Mouse (Mus musculus) cortical plate, adult 2 months (tissue): ENCODE measurements around the gene Ehbp1. TPM values are rescaled to one million over a fixed set of nuclear protein-coding genes. Genes with fewer than 3 reads are reported as not detected.

Source experiments
- H3K27ac ChIP-seq: fragments of 200-500 bp; 2 replicates; pipeline ENCODE4 v1.5.1; 2012; ENCODE audit warnings: low read length, control low read depth, inconsistent platforms; ENCODE audit not compliant: insufficient read depth
- H3K4me1 ChIP-seq: fragments of 200-500 bp; 2 replicates; pipeline ENCODE4 v1.6.1; 2011; ENCODE audit warnings: low read length; ENCODE audit not compliant: control insufficient read depth, insufficient read depth
- H3K4me3 ChIP-seq: fragments of 200-500 bp; 2 replicates; pipeline ENCODE4 v1.5.1; 2011; ENCODE audit warnings: mild to moderate bottlenecking, low read length, control low read depth; ENCODE audit not compliant: insufficient read depth
- CTCF ChIP-seq: fragments of 200-500 bp; IDR thresholded peaks from 2 replicates; pipeline ENCODE4 v1.5.1; 2011; ENCODE audit warnings: mild to moderate bottlenecking, control low read depth, low read length; ENCODE audit not compliant: insufficient read depth; ENCODE audit errors: extremely low read depth
- POLR2A ChIP-seq: fragments of 200-500 bp; IDR thresholded peaks from 2 replicates; pipeline ENCODE4 v1.6.1; 2011; ENCODE audit warnings: mild to moderate bottlenecking, low read length, control low read depth; ENCODE audit not compliant: insufficient read depth; ENCODE audit errors: extremely low read depth
- polyA plus RNA-seq: library from polyadenylated mRNA; depleted of rRNA; stranded (reverse); fragments of >200 nt; gene quantifications from 2 replicates; pipeline ENCODE4 v1.2.3, GENCODE M21; 2012

Gene Ehbp1
- polyA plus RNA-seq, 1 experiment, result 26.4 TPM

DNA sequence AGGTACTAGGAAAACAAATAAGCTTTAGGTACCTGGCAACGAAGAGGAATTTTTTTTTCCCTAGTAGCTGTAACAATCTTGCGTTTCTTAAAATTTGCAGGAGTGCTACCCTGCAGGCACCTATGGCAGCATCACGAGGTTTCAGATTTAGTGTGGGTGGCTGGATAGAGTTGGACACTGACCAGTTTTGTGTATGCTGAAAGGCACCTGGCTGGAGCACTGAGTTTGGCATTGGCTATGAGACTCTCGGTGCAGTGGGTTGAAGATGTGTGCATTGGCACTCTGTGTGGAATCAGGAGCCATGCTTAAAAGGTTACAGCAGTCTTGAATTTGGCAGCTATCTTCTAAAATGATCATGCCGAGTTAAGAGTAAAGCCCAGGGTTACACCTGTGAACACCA, 138.7 kb downstream of the Ehbp1 start:
- Histone ChIP-seq H3K4me1 (no peaks in the 10 kb centered on the region; the same call in none of the 2 replicates), H3K27ac (no peak overlapping the region), H3K4me3 (no peak overlapping the region)
- no peak for TF ChIP-seq CTCF
- TF ChIP-seq POLR2A, result no peak

DNA sequence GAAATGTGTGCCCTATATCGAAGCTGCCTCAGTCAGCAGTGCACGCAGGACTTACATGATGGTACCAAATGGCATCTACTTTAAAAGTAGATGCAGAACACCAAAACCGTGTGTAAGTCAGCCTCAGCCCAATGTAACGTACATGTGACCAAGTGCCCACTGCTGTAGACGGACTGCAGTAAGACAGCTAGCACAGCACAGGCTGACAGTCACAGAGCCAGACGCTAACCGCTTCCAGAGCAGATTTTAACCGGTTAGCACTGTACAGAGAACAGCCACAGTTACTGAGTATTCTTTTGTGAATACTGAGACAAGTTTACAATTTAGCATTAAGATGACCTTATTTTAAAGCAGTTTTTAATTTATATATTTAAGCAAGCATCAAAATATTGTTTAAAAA, 141.0 kb downstream of the Ehbp1 start:
- Histone ChIP-seq H3K4me3 (no peak overlapping the region), H3K4me1 (peaks cover 1% of the 10 kb centered on the region), H3K27ac (no peak overlapping the region)
- TF ChIP-seq CTCF, result no peak
- no peak for TF ChIP-seq POLR2A

DNA sequence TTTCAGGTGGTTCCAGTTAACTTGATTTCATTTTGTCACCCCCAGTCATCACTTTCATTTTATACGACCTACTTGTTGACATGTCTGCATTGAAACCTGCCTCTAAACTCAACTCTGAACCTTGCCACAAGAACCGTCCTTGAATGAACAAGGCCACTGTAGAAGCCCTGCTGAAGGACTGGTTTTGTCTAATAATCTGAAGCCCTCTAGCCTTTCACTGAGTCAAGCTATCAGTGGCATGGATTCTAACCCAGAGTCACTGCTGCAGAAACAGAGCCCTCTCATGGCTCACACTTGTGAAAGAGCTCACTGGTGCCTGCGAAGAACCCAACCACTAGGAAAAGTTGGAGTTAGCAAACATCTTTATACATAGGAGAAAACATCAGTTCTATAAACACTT, 142.2 kb downstream of the Ehbp1 start:
- TF ChIP-seq POLR2A (no peak), CTCF (no peak)
- no peak overlapping the region for H3K27ac ChIP-seq
- no peak overlapping the region for H3K4me3 ChIP-seq
- H3K4me1 ChIP-seq, result peaks cover 1% of the 10 kb centered on the region

DNA sequence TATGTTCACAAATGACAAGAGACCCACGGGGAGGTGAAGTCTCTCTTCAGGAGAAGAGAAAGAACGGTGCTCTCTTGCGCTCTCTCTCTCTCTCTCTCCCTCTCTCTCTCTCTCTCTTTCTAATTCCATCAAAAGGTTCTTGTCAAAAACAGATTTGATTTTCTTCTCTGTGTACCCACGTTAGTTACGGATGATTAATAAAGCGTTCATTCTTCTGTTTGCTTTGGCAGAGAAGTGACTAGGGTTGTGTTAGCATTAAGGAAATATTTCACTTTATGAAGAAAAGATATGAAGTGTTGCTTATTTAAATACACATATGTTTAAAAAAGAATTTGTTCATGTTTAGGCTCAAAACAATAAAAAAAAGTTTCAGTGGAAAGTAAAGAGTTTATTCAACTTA, 143.7 kb downstream of the Ehbp1 start:
- TF ChIP-seq POLR2A, result no peak
- no peak for TF ChIP-seq CTCF
- no peak overlapping the region for H3K27ac ChIP-seq
- peaks cover 1% of the 10 kb centered on the region for H3K4me1 ChIP-seq
- H3K4me3 ChIP-seq, result no peak overlapping the region

DNA sequence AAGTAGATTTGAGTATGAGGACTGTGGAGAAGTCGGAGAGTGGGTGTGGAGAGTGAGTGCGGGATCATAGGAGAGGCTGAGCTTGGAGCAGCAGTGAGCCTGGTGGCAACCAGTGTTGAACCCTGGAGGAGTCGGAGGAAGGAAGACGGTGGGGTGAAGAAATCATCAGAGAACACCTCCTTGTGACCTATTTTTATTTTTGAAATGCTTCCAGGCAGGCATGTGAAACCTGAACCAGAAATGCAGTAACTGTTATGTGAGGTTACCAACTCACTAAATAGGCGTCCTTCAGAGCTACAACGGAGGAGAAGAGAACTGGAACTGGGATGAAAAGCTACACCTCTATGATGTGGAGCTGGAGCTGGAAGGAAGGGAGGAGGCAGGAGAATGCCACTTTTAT, 144.2 kb downstream of the Ehbp1 start:
- Histone ChIP-seq H3K4me3 (no peak overlapping the region), H3K27ac (no peak overlapping the region), H3K4me1 (peaks cover 1% of the 10 kb centered on the region; the same call in 1 of the 2 replicates)
- no peak for TF ChIP-seq CTCF
- no peak for TF ChIP-seq POLR2A

DNA sequence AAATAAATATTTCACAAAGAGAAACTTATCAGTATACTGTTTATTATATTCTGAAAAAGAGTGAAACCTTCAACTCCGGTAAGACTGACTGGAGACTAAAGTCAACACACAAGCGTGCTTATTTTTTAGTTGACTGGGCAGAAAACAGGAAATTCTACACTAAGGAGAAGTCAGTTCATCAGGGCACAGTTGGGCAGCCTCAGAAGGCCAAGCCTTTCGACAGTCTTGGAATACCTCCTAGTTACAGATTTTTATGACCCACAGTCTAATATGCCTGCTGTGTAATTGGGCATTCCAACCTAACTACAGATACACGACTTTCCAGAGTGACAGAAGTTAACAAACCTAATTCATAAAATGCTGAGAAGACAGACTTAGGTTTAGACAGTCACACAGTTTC, 145.3 kb downstream of the Ehbp1 start:
- no peak for TF ChIP-seq CTCF
- no peak for TF ChIP-seq POLR2A
- H3K27ac ChIP-seq, result no peak overlapping the region
- no peak overlapping the region for H3K4me3 ChIP-seq
- peaks cover 1% of the 10 kb centered on the region; the same call in 1 of the 2 replicates for H3K4me1 ChIP-seq

DNA sequence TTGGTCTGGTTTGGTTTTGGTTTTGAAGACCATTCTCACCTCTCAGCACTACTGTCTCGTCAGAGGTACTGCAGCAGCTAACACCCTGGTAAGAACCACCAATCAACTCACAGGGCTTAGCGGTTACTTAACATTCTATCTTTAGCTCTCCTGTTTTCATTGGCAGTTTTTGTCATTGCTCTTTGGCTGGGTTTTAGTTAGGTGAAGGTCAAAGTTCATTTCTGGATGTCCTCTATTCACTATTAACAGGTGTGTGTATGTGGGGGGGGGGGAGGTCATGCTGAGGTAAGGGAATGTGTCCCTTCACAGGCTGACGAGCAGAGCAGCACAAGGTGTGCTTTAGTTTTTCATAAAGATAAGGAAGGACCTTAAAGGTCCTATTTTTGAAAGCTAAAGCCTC, 147.5 kb downstream of the Ehbp1 start:
- TF ChIP-seq POLR2A (no peak), CTCF (no peak)
- Histone ChIP-seq H3K27ac (no peak overlapping the region), H3K4me1 (peaks cover 1% of the 10 kb centered on the region; the same call in 1 of the 2 replicates), H3K4me3 (no peak overlapping the region)

DNA sequence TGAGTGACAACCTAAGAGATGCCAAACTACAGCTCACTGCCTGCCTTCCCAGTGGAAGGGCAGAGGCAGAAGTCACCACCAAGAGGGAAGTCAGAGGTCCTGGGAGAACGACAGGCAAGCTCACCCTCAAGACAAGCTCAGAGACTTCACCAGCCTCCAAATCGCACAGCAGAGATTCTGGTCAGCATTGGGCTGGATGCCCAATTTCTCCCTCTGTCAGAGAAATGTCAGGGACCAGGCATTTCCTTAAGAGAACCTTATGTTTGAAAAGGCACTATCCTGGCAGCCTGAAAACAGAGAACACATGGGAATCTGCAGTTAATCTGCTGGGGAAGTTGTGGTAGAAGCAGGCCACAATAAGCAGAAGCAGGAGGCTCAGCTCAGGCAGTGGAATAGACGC, 151.5 kb downstream of the Ehbp1 start:
- H3K4me1 ChIP-seq, result no peaks in the 10 kb centered on the region
- H3K27ac ChIP-seq, result no peak overlapping the region
- no peak for TF ChIP-seq POLR2A
- no peak for TF ChIP-seq CTCF
- H3K4me3 ChIP-seq, result no peak overlapping the region

DNA sequence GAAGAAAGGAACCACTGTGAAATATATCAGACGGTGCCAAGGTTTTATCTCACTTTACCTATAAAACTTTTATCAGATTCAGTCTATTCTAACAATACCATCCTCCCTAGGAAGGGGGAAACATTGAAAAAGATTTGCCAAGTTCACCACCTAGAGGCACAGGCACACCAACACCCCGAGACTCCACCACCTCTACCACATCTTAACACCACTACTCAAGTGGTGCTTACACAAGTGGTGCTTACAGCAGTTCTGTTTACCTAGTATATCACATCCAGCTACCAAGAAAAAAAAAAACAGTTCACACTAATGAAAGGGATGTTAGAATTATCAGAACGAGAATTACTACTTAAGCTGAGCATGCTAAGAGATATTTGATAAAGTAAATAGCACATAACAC, 152.1 kb downstream of the Ehbp1 start:
- no peak overlapping the region for H3K4me3 ChIP-seq
- no peaks in the 10 kb centered on the region for H3K4me1 ChIP-seq
- TF ChIP-seq CTCF (no peak), POLR2A (no peak)
- H3K27ac ChIP-seq, result no peak overlapping the region

DNA sequence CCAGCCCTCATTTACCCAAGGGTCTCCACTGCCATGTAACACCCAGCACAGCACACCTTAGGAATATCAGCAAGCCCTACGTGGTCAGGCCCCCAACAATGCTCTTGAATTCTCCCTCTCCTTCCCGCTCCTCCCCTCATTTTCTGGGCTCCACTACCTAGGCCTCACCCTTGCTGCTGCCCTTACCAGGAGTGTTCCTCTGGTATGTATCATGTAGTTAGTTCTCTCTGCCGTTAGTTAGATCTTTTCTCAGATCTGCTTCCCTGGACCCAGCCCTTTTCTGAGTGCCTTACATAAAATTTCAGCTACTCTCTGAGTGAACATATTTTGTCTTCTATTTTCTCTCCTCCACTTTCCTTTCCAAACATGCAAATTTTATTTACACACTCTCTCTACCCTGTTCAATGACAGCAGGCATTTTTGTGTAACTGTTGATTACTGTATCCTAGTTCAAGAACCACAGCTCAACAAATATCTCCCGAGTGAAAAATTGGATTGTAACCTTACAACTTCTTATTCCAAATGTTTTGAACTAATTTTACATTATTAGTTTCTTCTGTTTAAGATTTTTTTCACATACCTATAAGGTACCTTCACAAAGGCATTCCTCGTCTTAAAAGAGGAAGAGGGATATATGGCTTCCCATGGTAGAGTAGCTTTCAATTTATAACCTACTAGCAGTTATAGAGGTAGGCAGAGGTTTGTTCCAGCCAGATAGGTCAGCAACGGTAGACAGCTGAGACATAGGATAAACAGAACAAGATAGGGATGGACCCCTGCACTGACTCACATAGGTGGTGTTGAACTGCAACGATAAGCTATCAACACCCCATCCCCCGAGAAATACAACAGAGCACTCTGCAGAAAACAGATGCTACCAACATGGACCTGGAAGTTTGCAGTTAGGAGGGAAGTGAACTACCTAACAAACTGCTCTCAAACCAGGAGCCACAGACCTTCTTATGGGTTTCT, 160.3 kb downstream of the Ehbp1 start:
- no peak for TF ChIP-seq POLR2A
- TF ChIP-seq CTCF, result no peak
- no peak overlapping the region for H3K4me3 ChIP-seq
- peaks cover 2% of the 10 kb centered on the region; the same call in 1 of the 2 replicates for H3K4me1 ChIP-seq
- H3K27ac ChIP-seq, result no peak overlapping the region
